Mouse (Mus musculus) embryonic fibroblast, embryonic 13.5 days (primary cell): ENCODE measurements around the gene Ncf1. TPM values are rescaled to one million over a fixed set of nuclear protein-coding genes. Genes with fewer than 3 reads are reported as not detected.

Experiments used
- H3K27ac ChIP-seq: 2 replicates; pipeline ENCODE4 v1.5.1; 2012; ENCODE audit warnings: low read length, control low read depth, inconsistent platforms; ENCODE audit not compliant: insufficient read depth
- H3K4me1 ChIP-seq: 2 replicates; pipeline ENCODE4 v1.6.1; 2011; ENCODE audit warnings: low read length; ENCODE audit not compliant: control insufficient read depth, insufficient read depth
- H3K4me3 ChIP-seq: 2 replicates; pipeline ENCODE4 v1.5.1; 2011; ENCODE audit warnings: mild to moderate bottlenecking, control low read depth, low read length; ENCODE audit not compliant: insufficient read depth
- CTCF ChIP-seq: IDR thresholded peaks from 2 replicates; pipeline ENCODE4 v1.5.1; 2011; ENCODE audit warnings: mild to moderate bottlenecking, control low read depth, low read length, moderate library complexity, borderline replicate concordance; ENCODE audit not compliant: insufficient read depth
- POLR2A ChIP-seq: IDR thresholded peaks from 2 replicates; pipeline ENCODE4 v1.6.1; 2011; ENCODE audit warnings: low read depth, mild to moderate bottlenecking, control low read depth, low read length, moderate library complexity
- polyA plus RNA-seq: library from polyadenylated mRNA; stranded (reverse); fragments of >200 nt; gene quantifications from 2 replicates; pipeline ENCODE4 v1.2.4, GENCODE M21; 2011; ENCODE audit warnings: low read depth; ENCODE audit not compliant: missing spikeins, insufficient read length

Gene Ncf1
- polyA plus RNA-seq, 1 experiment, result 1.3 TPM

- Histone ChIP-seq H3K4me3 (no peak overlapping the region), H3K27ac (no peak overlapping the region), H3K4me1 (no peaks in the 10 kb centered on the region)
- no peak for TF ChIP-seq CTCF
- no peak for TF ChIP-seq POLR2A
Observed at GRCm38 (mm10) chr5:134217900-134218299, 11.5 kb downstream of the Ncf1 start.

- Histone ChIP-seq H3K4me3 (no peak overlapping the region), H3K27ac (no peak overlapping the region), H3K4me1 (no peaks in the 10 kb centered on the region)
- TF ChIP-seq POLR2A, result no peak
- no peak for TF ChIP-seq CTCF
Observed at GRCm38 (mm10) chr5:134214021-134214806, 15.2 kb downstream of the Ncf1 start.

GRCm38 (mm10) chr5:134209931-134210554, 19.4 kb downstream of the Ncf1 start:
- Histone ChIP-seq H3K4me1 (no peaks in the 10 kb centered on the region), H3K4me3 (no peak overlapping the region), H3K27ac (no peak overlapping the region)
- TF ChIP-seq POLR2A, result no peak
- TF ChIP-seq CTCF, result no peak

- Histone ChIP-seq H3K4me1 (no peaks in the 10 kb centered on the region), H3K27ac (no peak overlapping the region), H3K4me3 (no peak overlapping the region)
- no peak for TF ChIP-seq POLR2A
- TF ChIP-seq CTCF, result no peak
Observed at GRCm38 (mm10) chr5:134206721-134207120, 22.7 kb downstream of the Ncf1 start.

- no peaks in the 10 kb centered on the region for H3K4me1 ChIP-seq
- no peak overlapping the region for H3K4me3 ChIP-seq
- no peak for TF ChIP-seq CTCF
- TF ChIP-seq POLR2A, result no peak
- H3K27ac ChIP-seq, result no peak overlapping the region
Observed at GRCm38 (mm10) chr5:134193664-134194063, 35.8 kb downstream of the Ncf1 start.

GRCm38 (mm10) chr5:134188571-134188970, 40.9 kb downstream of the Ncf1 start:
- H3K27ac ChIP-seq, result no peak overlapping the region
- TF ChIP-seq POLR2A (no peak), CTCF (no peak)

GRCm38 (mm10) chr5:134186961-134187731, 42.3 kb downstream of the Ncf1 start:
- H3K4me1 ChIP-seq, result no peaks in the 10 kb centered on the region; the same call in 1 of the 2 replicates
- H3K4me3 ChIP-seq, result no peak overlapping the region
- TF ChIP-seq POLR2A (no peak), CTCF (peak; percentile 81)
- no peak overlapping the region for H3K27ac ChIP-seq

More at GRCm38 (mm10) chr5:134188571-134188970, 40.9 kb downstream of the Ncf1 start:
- no peaks in the 10 kb centered on the region for H3K4me1 ChIP-seq
- no peak overlapping the region for H3K4me3 ChIP-seq

- no peaks in the 10 kb centered on the region; the same call in 1 of the 2 replicates for H3K4me1 ChIP-seq
- H3K27ac ChIP-seq, result no peak overlapping the region
- TF ChIP-seq POLR2A (no peak), CTCF (no peak)
- H3K4me3 ChIP-seq, result no peak overlapping the region
Observed at GRCm38 (mm10) chr5:134186059-134186458, 43.4 kb downstream of the Ncf1 start.

GRCm38 (mm10) chr5:134183880-134184808, 45.3 kb downstream of the Ncf1 start, which contains the start of gene Gtf2ird2:
Gene Gtf2ird2, plus strand, starts transcription at chr5:134184019.
- H3K27ac ChIP-seq, result peak within 1 kb of the TSS; percentile 70
- H3K4me3 ChIP-seq, result peak within 1 kb of the TSS; percentile 51
- H3K4me1 ChIP-seq, result no peaks in the 10 kb centered on the region; the same call in 1 of the 2 replicates
- TF ChIP-seq CTCF, result no peak
- peak; percentile 56 for TF ChIP-seq POLR2A
